8 mouse cellular contexts compared by ENCODE assay signal in the genomic region with DNA sequence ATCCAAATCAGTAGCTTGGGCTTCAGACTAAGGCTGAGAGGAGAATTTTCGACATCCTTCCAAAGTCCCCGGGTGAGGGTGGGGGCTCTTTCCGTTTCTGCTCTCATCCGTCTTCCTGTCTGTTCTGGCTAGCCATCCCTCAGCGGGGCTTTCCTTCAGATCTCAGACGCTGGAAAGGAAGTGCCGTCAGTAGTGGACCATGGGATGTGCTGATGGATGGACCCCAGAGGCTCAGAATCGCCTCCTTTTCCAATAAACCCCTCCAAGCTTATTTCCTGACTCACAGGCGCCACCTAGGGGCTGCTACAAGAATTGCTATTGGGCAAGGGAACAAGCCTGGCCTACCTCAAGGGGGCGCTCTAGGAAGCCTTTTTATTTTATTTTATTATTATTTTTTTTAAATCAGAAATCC. TPM values are rescaled to one million over a fixed set of nuclear protein-coding genes. Genes with fewer than 3 reads are reported as not detected.
DNase-seq lines count a peak whose midpoint lies in the region; ATAC-seq lines count a peak whose summit lies in the region.

No protein-coding gene starts in this region.

- H3K4me3 ChIP-seq in intestine, embryonic 14.5 days (ENCODE audit: low read depth, low read length) = no peak overlapping the region
- H3K4me3 ChIP-seq in midbrain, embryonic 11.5 days (ENCODE audit: low read depth, low read length) = no peak overlapping the region

- 0 out of 2 replicates have a peak overlapping the region, but pooled peaks have one; percentile 22 for H3K4me2 ChIP-seq in intestine, embryonic 14.5 days (ENCODE audit: low read length)
- no peak overlapping the region for H3K4me2 ChIP-seq in midbrain, embryonic 11.5 days

- H3K4me1 ChIP-seq in intestine, embryonic 14.5 days (replicated peaks; ENCODE audit: control insufficient read depth, insufficient read depth, low read length) = peaks cover 6% of the 10 kb centered on the region; the same call in 1 of the 2 replicates
- peaks cover 4% of the 10 kb centered on the region for H3K4me1 ChIP-seq in midbrain, embryonic 11.5 days (ENCODE audit: control insufficient read depth, insufficient read depth, low read length)

- peaks cover 55% of the 10 kb centered on the region for H3K36me3 ChIP-seq in intestine, embryonic 14.5 days (ENCODE audit: control insufficient read depth, insufficient read depth, low read length)
- peaks cover 11% of the 10 kb centered on the region for H3K36me3 ChIP-seq in midbrain, embryonic 11.5 days (ENCODE audit: control insufficient read depth, insufficient read depth, low read length)

- 9% methylated on average over 10 of the region's 10 CpGs for WGBS in intestine, embryonic 14.5 days
- 4% methylated on average over 10 of the region's 10 CpGs for WGBS in midbrain, embryonic 11.5 days

- peak; percentile 86 for ATAC-seq in activated CD4-positive, CD25-positive, alpha-beta regulatory T cell, adult 4 months
- peak; percentile 61 for ATAC-seq in intestine, embryonic 14.5 days (replicated peaks; ENCODE audit: low FRiP score, low TSS enrichment, low read depth)
- ATAC-seq in midbrain, embryonic 11.5 days (ENCODE audit: low FRiP score) = peak; percentile 55; the same call in 1 of the 2 replicates

- no peaks in the 10 kb centered on the region for H3K27me3 ChIP-seq in intestine, embryonic 14.5 days (replicated peaks; ENCODE audit: control insufficient read depth, insufficient read depth, low read length)
- no peaks in the 10 kb centered on the region for H3K27me3 ChIP-seq in midbrain, embryonic 11.5 days (ENCODE audit: control insufficient read depth, insufficient read depth, low read length)

- DNase-seq in cerebellum, postnatal 4 days (ENCODE audit: low spot score in 2 of 2) = peak; percentile 77 to 88
- DNase-seq in gastrocnemius, postnatal 25 days = peak; percentile 77
- DNase-seq in intestine, embryonic 14.5 days (ENCODE audit: low spot score) = peak; percentile 94
- peak; percentile 63 to 74 for DNase-seq in left cerebral cortex, postnatal 36 days (ENCODE audit: low spot score in 2 of 2)
- DNase-seq in midbrain, embryonic 11.5 days (ENCODE audit: low spot score, missing footprints) = peak; percentile 97
- DNase-seq in right cerebral cortex, postnatal 36 days (ENCODE audit: low spot score in 2 of 2) = peak; percentile 27 to 40
- peak; percentile 73 to 86 for DNase-seq in urinary bladder, postnatal 4 days (ENCODE audit: low spot score in 2 of 2)

- H3K9me3 ChIP-seq in intestine, embryonic 14.5 days (ENCODE audit: control insufficient read depth, low read length) = peaks cover 5% of the 10 kb centered on the region; the same call in 1 of the 2 replicates
- peaks cover 6% of the 10 kb centered on the region; the same call in 1 of the 2 replicates for H3K9me3 ChIP-seq in midbrain, embryonic 11.5 days (ENCODE audit: control insufficient read depth, low read length)

- intact Hi-C loops in left cerebral cortex, postnatal 36 days (cut with DNase I) = loop anchor here (2.0 to 5.0 kb wide), 3 partner anchors 25 to 144 kb away; no protein-coding TSS in a partner anchor

- no peak overlapping the region for H3K27ac ChIP-seq in intestine, embryonic 14.5 days (ENCODE audit: low read depth)
- no peak overlapping the region for H3K27ac ChIP-seq in midbrain, embryonic 11.5 days (ENCODE audit: low read depth, low read length)

- no peak overlapping the region for H3K9ac ChIP-seq in intestine, embryonic 14.5 days (ENCODE audit: low read length)
- no peak overlapping the region for H3K9ac ChIP-seq in midbrain, embryonic 11.5 days (ENCODE audit: low read length)

RNA-seq across cellular contexts. Expression of gene Gm21969, which starts 8.6 kb away (rescaled TPM):
- not detected for polyA plus RNA-seq in activated CD4-positive, CD25-positive, alpha-beta regulatory T cell, adult 4 months (2017; shearing (Covaris generic))
- total RNA-seq in gastrocnemius, postnatal 25 days (2021) = under 1 TPM in 1 of 2 experiments, not detected in 1; 0.08 TPM
- not detected in 2 replicates for polyA plus RNA-seq in intestine, embryonic 14.5 days (2014; fragmentation: Nextera tagmentation; extraction: Ambion mirVana)
- total RNA-seq in left cerebral cortex, postnatal 36 days (2021) = not detected
- polyA plus RNA-seq in midbrain, embryonic 11.5 days (2014; fragmentation: Nextera tagmentation; extraction: Ambion mirVana) = not detected in 2 replicates

RNA-seq across cellular contexts. Expression of gene Aldh4a1, which starts 11.1 kb away (rescaled TPM):
- polyA plus RNA-seq in activated CD4-positive, CD25-positive, alpha-beta regulatory T cell, adult 4 months (2017; shearing (Covaris generic)) = 10 to 100 TPM in 1 of 2 experiments, 1 to 10 TPM in 1; 6.7 to 11.3 TPM
- total RNA-seq in gastrocnemius, postnatal 25 days (2021) = 10 to 100 TPM; 62.2 to 72.0 TPM
- polyA plus RNA-seq in intestine, embryonic 14.5 days (2014; fragmentation: Nextera tagmentation; extraction: Ambion mirVana) = 10.1 and 11.0 TPM in 2 replicates
- 10 to 100 TPM; 17.2 to 19.5 TPM for total RNA-seq in left cerebral cortex, postnatal 36 days (2021)
- 9.9 and 11.2 TPM in 2 replicates for polyA plus RNA-seq in midbrain, embryonic 11.5 days (2014; fragmentation: Nextera tagmentation; extraction: Ambion mirVana)

RNA-seq across cellular contexts. Expression of gene Tas1r2, which starts 41.8 kb away (rescaled TPM):
- not detected for polyA plus RNA-seq in activated CD4-positive, CD25-positive, alpha-beta regulatory T cell, adult 4 months (2017; shearing (Covaris generic))
- not detected for total RNA-seq in gastrocnemius, postnatal 25 days (2021)
- polyA plus RNA-seq in intestine, embryonic 14.5 days (2014; fragmentation: Nextera tagmentation; extraction: Ambion mirVana) = not detected in 2 replicates
- total RNA-seq in left cerebral cortex, postnatal 36 days (2021) = not detected
- polyA plus RNA-seq in midbrain, embryonic 11.5 days (2014; fragmentation: Nextera tagmentation; extraction: Ambion mirVana) = not detected in 2 replicates

Comparison
In these comparisons a context has a peak if more than half of its experiments do, and no peak if none do; other contexts are left out.
1. DNase-seq: peak in every context shown above with its lines; median percentile 97 in midbrain, embryonic 11.5 days; 94 in intestine, embryonic 14.5 days; 82 in cerebellum, postnatal 4 days; 80 in urinary bladder, postnatal 4 days; 77 in gastrocnemius, postnatal 25 days; 68 in left cerebral cortex, postnatal 36 days; 34 in right cerebral cortex, postnatal 36 days.